Mouse (Mus musculus) neural tube, embryonic 12.5 days (tissue): ENCODE measurements around the gene Sptssb. TPM values are rescaled to one million over a fixed set of nuclear protein-coding genes. Genes with fewer than 3 reads are reported as not detected.
A peak's percentile ranks its signal among the peaks of the same experiment; 100 is the strongest.

ENCODE experiments used
- ATAC-seq: fragments of 200-750 bp; cut with Nextera tagmentation; 2 replicates; pipeline ENCODE4 v1.8.0; 2017; ENCODE audit warnings: low read depth, mild to moderate bottlenecking, moderate TSS enrichment, moderate library complexity; ENCODE audit not compliant: low FRiP score
- H3K27ac ChIP-seq: fragments of 300-500 bp; sonication (generic); 2 replicates; pipeline ENCODE4 v1.5.1; 2016
- H3K27me3 ChIP-seq: fragments of 300-500 bp; sonication (generic); replicated peaks from 2 replicates; pipeline ENCODE4 v1.6.1; 2016; ENCODE audit warnings: mild to moderate bottlenecking
- H3K36me3 ChIP-seq: fragments of 300-500 bp; sonication (generic); 2 replicates; pipeline ENCODE4 v1.6.1; 2016; ENCODE audit warnings: mild to moderate bottlenecking
- H3K4me1 ChIP-seq: fragments of 300-500 bp; sonication (generic); 2 replicates; pipeline ENCODE4 v1.6.1; 2016
- H3K4me2 ChIP-seq: fragments of 300-500 bp; sonication (generic); replicated peaks from 2 replicates; pipeline ENCODE4 v1.6.1; 2016; ENCODE audit warnings: mild to moderate bottlenecking
- H3K4me3 ChIP-seq: fragments of 300-500 bp; sonication (generic); 2 replicates; pipeline ENCODE4 v1.5.1; 2016
- H3K9ac ChIP-seq: fragments of 300-500 bp; sonication (generic); 2 replicates; pipeline ENCODE4 v1.6.1; 2016; ENCODE audit warnings: mild to moderate bottlenecking
- H3K9me3 ChIP-seq: fragments of 300-500 bp; sonication (generic); 2 replicates; pipeline ENCODE4 v1.6.1; 2016; ENCODE audit warnings: mild to moderate bottlenecking
- WGBS: fragments of 180-500 bp; shearing (Covaris S2); methylation state at CpG from one replicate; pipeline ENCODE4 v1.1.7; 2016; 5-methylcytosine and 5-hydroxymethylcytosine counted together
- polyA plus RNA-seq: library from polyadenylated mRNA; unstranded; fragments of >200 nt; fragmentation: Nextera tagmentation; extraction: Ambion mirVana; gene quantifications from 2 replicates; pipeline ENCODE4 v1.2.1, GENCODE M21; 2016

Sptssb gene
- polyA plus RNA-seq, 1 experiment from 2014 or later: 0.58 TPM

- no peak for ATAC-seq
- H3K4me1 ChIP-seq: no peaks in the 10 kb centered on the region
- no peaks in the 10 kb centered on the region for H3K9me3 ChIP-seq
- no peak overlapping the region for H3K27ac ChIP-seq
- H3K4me2 ChIP-seq: no peak overlapping the region
- no peak overlapping the region for H3K4me3 ChIP-seq
- 26% methylated on average over 3 of the region's 3 CpGs for WGBS
- no peaks in the 10 kb centered on the region for H3K27me3 ChIP-seq
- H3K9ac ChIP-seq: no peak overlapping the region
- no peaks in the 10 kb centered on the region for H3K36me3 ChIP-seq
Measured at GRCm38 (mm10) chr3:69819851-69820200, 39.9 kb downstream of the Sptssb start.

GRCm38 (mm10) chr3:69819146-69819850, 40.4 kb downstream of the Sptssb start:
- Histone ChIP-seq H3K4me1 (no peaks in the 10 kb centered on the region), H3K4me3 (no peak overlapping the region), H3K9ac (no peak overlapping the region), H3K27me3 (no peaks in the 10 kb centered on the region), H3K9me3 (no peaks in the 10 kb centered on the region), H3K27ac (no peak overlapping the region), H3K36me3 (no peaks in the 10 kb centered on the region), H3K4me2 (no peak overlapping the region)
- ATAC-seq: no peak
- WGBS: 79% methylated on average over 7 of the region's 7 CpGs

DNA sequence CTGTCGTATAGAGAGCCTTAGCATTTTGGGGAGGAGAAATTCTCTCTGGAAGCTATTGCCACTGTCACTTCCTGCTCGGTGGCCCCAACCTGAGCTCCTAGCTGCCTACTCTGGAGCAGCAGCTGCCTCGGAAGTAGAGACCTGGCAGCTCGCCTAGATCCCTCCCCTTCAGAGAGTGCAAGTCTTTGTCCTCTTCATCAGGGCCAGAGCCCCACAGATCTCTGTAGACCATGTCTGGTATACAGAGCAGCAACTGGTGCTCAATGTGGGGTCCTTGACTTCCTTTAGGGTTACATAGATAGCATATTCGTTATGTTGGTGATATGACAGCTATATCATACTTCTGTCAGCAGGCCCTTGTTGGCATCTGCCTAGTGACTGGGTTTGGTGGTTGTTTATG, 41.3 kb downstream of the Sptssb start:
- 81% methylated on average over 5 of the region's 5 CpGs for WGBS
- H3K4me3 ChIP-seq: no peak overlapping the region
- no peaks in the 10 kb centered on the region for H3K4me1 ChIP-seq
- H3K36me3 ChIP-seq: no peaks in the 10 kb centered on the region
- no peak overlapping the region for H3K9ac ChIP-seq
- ATAC-seq: 0 out of 2 replicates have a peak, but pooled peaks have one; percentile 25
- H3K4me2 ChIP-seq: no peak overlapping the region
- H3K27ac ChIP-seq: no peak overlapping the region
- no peaks in the 10 kb centered on the region for H3K27me3 ChIP-seq
- no peaks in the 10 kb centered on the region for H3K9me3 ChIP-seq

DNA sequence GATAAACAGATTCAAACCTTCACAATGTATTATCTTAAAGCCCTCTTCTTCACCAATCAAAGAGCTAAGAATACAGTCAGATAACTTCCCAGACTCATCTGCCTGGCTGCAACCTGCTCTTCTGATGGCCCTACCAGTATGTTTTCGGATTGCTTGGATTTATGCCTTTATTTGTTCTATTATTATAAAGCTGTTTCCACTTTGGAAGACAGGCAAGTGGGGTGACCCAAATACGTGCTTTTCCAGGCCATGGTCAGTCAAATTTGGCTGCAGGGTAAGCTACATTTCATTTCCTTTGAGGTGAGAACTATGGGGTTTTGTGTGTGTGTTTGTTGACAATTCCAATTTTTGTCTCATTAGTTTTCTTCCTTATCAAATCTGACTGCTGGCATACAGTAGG, 43.2 kb downstream of the Sptssb start:
- Histone ChIP-seq H3K27ac (no peak overlapping the region), H3K4me1 (no peaks in the 10 kb centered on the region), H3K4me2 (no peak overlapping the region), H3K27me3 (no peaks in the 10 kb centered on the region), H3K9ac (no peak overlapping the region), H3K4me3 (no peak overlapping the region), H3K36me3 (no peaks in the 10 kb centered on the region), H3K9me3 (no peaks in the 10 kb centered on the region)
- ATAC-seq: no peak
- 84% methylated on average over 2 of the region's 2 CpGs for WGBS

- Histone ChIP-seq H3K4me1 (no peaks in the 10 kb centered on the region), H3K4me2 (no peak overlapping the region), H3K4me3 (no peak overlapping the region), H3K9ac (no peak overlapping the region), H3K36me3 (no peaks in the 10 kb centered on the region), H3K27me3 (no peaks in the 10 kb centered on the region), H3K9me3 (no peaks in the 10 kb centered on the region), H3K27ac (no peak overlapping the region)
- ATAC-seq: no peak
- WGBS: 68% methylated on average over 11 of the region's 11 CpGs
Measured at GRCm38 (mm10) chr3:69813005-69813695, 46.6 kb downstream of the Sptssb start.

GRCm38 (mm10) chr3:69812442-69812841, 47.3 kb downstream of the Sptssb start:
- H3K4me1 ChIP-seq: no peaks in the 10 kb centered on the region
- H3K4me2 ChIP-seq: no peak overlapping the region
- WGBS: 83% methylated on average over 2 of the region's 2 CpGs
- no peak overlapping the region for H3K27ac ChIP-seq
- no peak overlapping the region for H3K9ac ChIP-seq
- H3K4me3 ChIP-seq: no peak overlapping the region
- H3K9me3 ChIP-seq: no peaks in the 10 kb centered on the region
- ATAC-seq: no peak
- no peaks in the 10 kb centered on the region for H3K36me3 ChIP-seq
- no peaks in the 10 kb centered on the region for H3K27me3 ChIP-seq

DNA sequence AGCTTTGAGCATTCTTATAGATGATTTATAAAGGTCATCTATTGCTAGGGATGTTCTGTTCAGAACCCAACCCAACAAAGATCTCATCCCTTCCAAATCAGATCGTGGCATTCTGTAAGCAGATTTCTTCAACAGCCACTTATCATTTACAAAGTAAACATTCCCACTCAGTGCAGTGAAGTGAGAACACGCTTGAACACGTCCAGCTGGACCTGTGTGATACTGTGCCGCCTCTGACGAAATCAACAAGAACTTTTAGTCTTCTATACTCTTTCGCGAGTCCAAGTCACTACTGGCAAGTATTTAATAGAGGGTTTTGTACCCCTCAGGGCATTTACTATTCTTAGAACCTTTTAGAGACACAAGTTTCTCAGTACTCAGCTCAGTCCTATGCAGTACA, 51.3 kb downstream of the Sptssb start:
- Histone ChIP-seq H3K27ac (no peak overlapping the region), H3K9ac (no peak overlapping the region), H3K27me3 (no peaks in the 10 kb centered on the region), H3K4me1 (no peaks in the 10 kb centered on the region), H3K4me2 (no peak overlapping the region), H3K36me3 (no peaks in the 10 kb centered on the region), H3K9me3 (no peaks in the 10 kb centered on the region), H3K4me3 (no peak overlapping the region)
- no peak for ATAC-seq
- WGBS: 90% methylated on average over 7 of the region's 7 CpGs

DNA sequence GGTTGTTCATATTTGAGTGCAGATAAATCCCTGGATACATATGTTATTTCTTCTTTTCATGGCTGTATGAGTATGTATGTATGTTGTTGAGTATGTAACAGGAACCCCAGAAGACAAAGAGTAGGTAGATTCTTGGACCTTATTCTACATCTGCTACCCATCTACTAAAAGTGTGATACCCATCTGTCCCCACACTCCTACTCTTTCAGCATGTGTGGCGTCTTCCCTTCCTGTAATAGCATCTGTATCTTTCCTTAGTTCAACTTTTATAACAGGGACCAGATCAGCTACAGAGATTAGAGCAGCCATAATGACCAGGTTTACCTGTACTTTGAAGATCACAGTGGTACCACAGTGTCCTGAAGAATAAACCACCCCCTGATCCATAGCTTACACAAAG, 56.6 kb downstream of the Sptssb start:
- Histone ChIP-seq H3K9ac (no peak overlapping the region), H3K9me3 (no peaks in the 10 kb centered on the region), H3K4me1 (peaks cover 4% of the 10 kb centered on the region; the same call in 1 of the 2 replicates), H3K4me3 (no peak overlapping the region), H3K27ac (no peak overlapping the region), H3K36me3 (no peaks in the 10 kb centered on the region), H3K27me3 (no peaks in the 10 kb centered on the region), H3K4me2 (no peak overlapping the region)
- 93% methylated on average over 1 of the region's 1 CpGs for WGBS
- ATAC-seq: no peak

DNA sequence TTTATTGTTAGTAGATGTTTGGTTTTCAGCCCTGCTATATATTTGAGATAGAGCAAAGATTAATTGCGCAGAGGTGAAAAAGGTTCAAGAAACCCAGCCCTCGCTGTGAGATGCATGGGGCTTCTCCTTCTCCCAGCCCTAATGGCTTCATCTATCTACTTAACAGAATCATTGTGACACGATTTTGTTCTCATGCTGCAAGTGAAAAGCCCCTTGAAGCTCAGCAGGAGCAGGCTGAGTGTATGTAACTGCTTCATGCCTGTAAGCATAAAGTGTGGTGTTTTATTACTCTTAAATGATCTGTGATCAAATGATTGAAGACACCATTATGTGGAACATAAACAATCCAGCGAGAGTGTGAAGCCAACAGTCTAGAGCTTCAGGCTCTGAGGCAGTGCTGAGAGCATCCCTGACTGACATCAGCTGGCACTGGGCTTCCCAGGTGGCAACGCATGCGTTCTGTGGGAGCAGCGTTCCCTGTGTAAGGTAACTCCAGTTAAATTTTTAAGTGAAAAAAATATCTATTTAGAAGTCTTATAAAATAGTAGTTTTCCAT, 58.8 kb downstream of the Sptssb start:
- H3K9ac ChIP-seq: no peak overlapping the region
- H3K27ac ChIP-seq: no peak overlapping the region
- H3K27me3 ChIP-seq: no peaks in the 10 kb centered on the region
- no peak overlapping the region for H3K4me2 ChIP-seq
- peak; percentile 72; the same call in 1 of the 2 replicates for ATAC-seq
- no peaks in the 10 kb centered on the region for H3K36me3 ChIP-seq
- H3K4me1 ChIP-seq: peaks cover 4% of the 10 kb centered on the region; the same call in 1 of the 2 replicates
- H3K4me3 ChIP-seq: no peak overlapping the region
- 33% methylated on average over 7 of the region's 7 CpGs for WGBS
- no peaks in the 10 kb centered on the region for H3K9me3 ChIP-seq

DNA sequence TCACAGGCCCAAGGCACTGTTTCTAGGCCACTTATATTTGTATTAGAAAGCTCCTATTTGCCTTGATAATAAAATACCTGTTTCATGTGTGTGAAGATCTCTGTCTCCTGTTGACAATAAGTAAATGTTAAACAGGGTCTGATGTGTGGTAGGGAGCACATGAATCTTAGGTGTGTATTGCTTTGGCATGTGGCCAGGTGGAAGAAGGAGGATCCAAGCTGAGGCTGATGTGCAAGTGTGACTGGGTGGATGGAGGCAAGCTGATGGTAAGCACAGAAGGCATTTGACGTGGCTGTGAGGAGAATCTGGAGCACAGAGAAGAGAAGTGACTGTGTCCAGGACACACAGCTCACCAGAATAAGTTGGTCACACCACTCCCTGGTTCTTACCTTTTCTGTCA, 60.6 kb downstream of the Sptssb start:
- Histone ChIP-seq H3K27me3 (no peaks in the 10 kb centered on the region), H3K27ac (no peak overlapping the region), H3K4me2 (no peak overlapping the region), H3K9ac (no peak overlapping the region), H3K4me3 (no peak overlapping the region), H3K9me3 (0 out of 2 replicates have a peak, but pooled peaks cover 1% of the 10 kb centered on the region), H3K36me3 (no peaks in the 10 kb centered on the region), H3K4me1 (peaks cover 4% of the 10 kb centered on the region; the same call in 1 of the 2 replicates)
- WGBS: 77% methylated on average over 1 of the region's 1 CpGs
- no peak for ATAC-seq

- Histone ChIP-seq H3K27me3 (no peaks in the 10 kb centered on the region), H3K27ac (no peak overlapping the region), H3K36me3 (no peaks in the 10 kb centered on the region), H3K4me3 (no peak overlapping the region), H3K4me1 (peaks cover 4% of the 10 kb centered on the region; the same call in 1 of the 2 replicates), H3K4me2 (no peak overlapping the region), H3K9me3 (0 out of 2 replicates have a peak, but pooled peaks cover 4% of the 10 kb centered on the region), H3K9ac (no peak overlapping the region)
- ATAC-seq: no peak
- WGBS: 82% methylated on average over 2 of the region's 2 CpGs
Measured at GRCm38 (mm10) chr3:69797969-69798368, 61.8 kb downstream of the Sptssb start.

DNA sequence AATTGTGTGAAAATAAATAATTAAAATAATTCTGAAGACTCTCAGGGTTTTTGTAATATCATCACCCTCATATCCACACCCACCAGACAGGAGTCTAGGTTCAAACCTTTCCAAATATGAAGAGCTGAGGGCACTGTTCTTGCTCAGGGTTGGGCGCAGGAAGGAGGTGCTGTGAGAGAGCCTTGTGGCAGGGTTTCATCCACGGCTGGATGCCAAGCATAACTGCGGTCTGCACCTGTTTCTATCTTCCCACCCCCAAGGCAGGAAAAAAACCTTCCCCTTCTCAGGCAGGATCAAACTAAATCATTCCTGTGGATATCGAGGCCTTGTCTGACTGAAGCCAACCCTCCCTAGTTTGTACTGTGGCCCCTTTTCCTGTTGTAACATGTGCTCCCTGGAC, 62.2 kb downstream of the Sptssb start:
- Histone ChIP-seq H3K4me2 (no peak overlapping the region), H3K9ac (no peak overlapping the region), H3K27me3 (no peaks in the 10 kb centered on the region), H3K36me3 (no peaks in the 10 kb centered on the region), H3K9me3 (0 out of 2 replicates have a peak, but pooled peaks cover 4% of the 10 kb centered on the region), H3K4me3 (no peak overlapping the region), H3K27ac (no peak overlapping the region), H3K4me1 (peaks cover 4% of the 10 kb centered on the region; the same call in 1 of the 2 replicates)
- WGBS: 88% methylated on average over 4 of the region's 4 CpGs
- ATAC-seq: no peak
